Mouse (Mus musculus) spleen, adult 2 months (tissue): ENCODE results near the gene Ugt1a6a.

Experiments used
- CTCF ChIP-seq: fragments of 200-500 bp; IDR thresholded peaks from 2 replicates; pipeline ENCODE4 v1.5.1; 2011; ENCODE audit warnings: mild to moderate bottlenecking, inconsistent platforms; ENCODE audit not compliant: insufficient read depth, insufficient read length, insufficient replicate concordance; ENCODE audit errors: extremely low read depth
- POLR2A ChIP-seq: fragments of 200-500 bp; IDR thresholded peaks from 2 replicates; pipeline ENCODE4 v1.6.1; 2011; ENCODE audit warnings: low read depth, low read length, inconsistent platforms

DNA sequence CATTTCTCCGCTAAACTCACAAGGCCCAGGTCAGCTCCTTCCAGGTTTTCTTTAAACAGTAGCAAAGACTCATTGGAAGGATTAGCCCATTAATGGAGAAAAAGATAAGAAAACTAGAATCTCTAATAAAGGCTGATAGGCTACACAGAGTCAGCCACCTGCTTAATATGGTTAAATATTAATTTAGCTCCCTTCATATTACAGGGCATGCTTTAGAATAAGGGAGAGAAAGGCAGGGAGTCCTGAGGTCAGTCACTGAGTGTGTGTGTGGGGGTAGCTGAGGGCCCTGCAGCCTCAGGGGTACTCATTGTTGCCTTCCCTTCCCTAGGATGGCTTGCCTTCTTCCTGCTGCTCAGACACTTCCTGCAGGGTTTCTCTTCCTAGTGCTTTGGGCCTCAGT lies 3.5 kb downstream of the Ugt1a6a start:
- TF ChIP-seq CTCF (no peak), POLR2A (no peak)
